Mouse (Mus musculus) heart, postnatal 0 days (tissue): ENCODE data around the gene Fabp1. TPM values are rescaled to one million over a fixed set of nuclear protein-coding genes. Genes with fewer than 3 reads are reported as not detected.

Source experiments
- ATAC-seq: fragments of 200-750 bp; cut with Nextera tagmentation; 2 replicates; pipeline ENCODE4 v1.8.0; 2017; ENCODE audit warnings: low read depth, moderate number of reproducible peaks, moderate library complexity; ENCODE audit not compliant: insufficient read depth
- DNase-seq: peaks from one replicate; pipeline ENCODE4 v3.0.0-alpha.2; 2016; ENCODE audit warnings: low spot score
- H3K27ac ChIP-seq: fragments of 300-500 bp; sonication (generic); 2 replicates; pipeline ENCODE4 v1.5.1; 2014; ENCODE audit warnings: low read depth, mild to moderate bottlenecking
- H3K27me3 ChIP-seq: fragments of 300-500 bp; sonication (generic); 2 replicates; pipeline ENCODE4 v1.6.1; 2014; ENCODE audit warnings: low read length, mixed read lengths; ENCODE audit not compliant: control insufficient read depth, insufficient read depth
- H3K36me3 ChIP-seq: fragments of 300-500 bp; sonication (generic); replicated peaks from 2 replicates; pipeline ENCODE4 v1.6.1; 2014; ENCODE audit warnings: low read length, mixed read lengths; ENCODE audit not compliant: control insufficient read depth, insufficient read depth
- H3K4me1 ChIP-seq: fragments of 300-500 bp; sonication (generic); 2 replicates; pipeline ENCODE4 v1.6.1; 2014; ENCODE audit warnings: antibody characterized with exemption; ENCODE audit not compliant: control insufficient read depth, insufficient read depth
- H3K4me2 ChIP-seq: fragments of 300-500 bp; sonication (generic); 2 replicates; pipeline ENCODE4 v1.6.1; 2014; ENCODE audit warnings: low read depth, mild to moderate bottlenecking, low read length, moderate library complexity
- H3K4me3 ChIP-seq: fragments of 300-500 bp; sonication (generic); 2 replicates; pipeline ENCODE4 v1.5.1; 2014; ENCODE audit warnings: low read depth, low read length
- H3K9ac ChIP-seq: fragments of 300-500 bp; sonication (generic); replicated peaks from 2 replicates; pipeline ENCODE4 v1.6.1; 2014; ENCODE audit warnings: low read depth, low read length, mixed read lengths
- H3K9me3 ChIP-seq: fragments of 300-500 bp; sonication (generic); replicated peaks from 2 replicates; pipeline ENCODE4 v1.6.1; 2016; ENCODE audit warnings: low read length; ENCODE audit not compliant: control insufficient read depth
- CTCF ChIP-seq: IDR thresholded peaks from 2 replicates; pipeline ENCODE4 v1.5.1; 2016; ENCODE audit warnings: antibody characterized with exemption, control low read depth, low read depth
- EP300 ChIP-seq: IDR thresholded peaks from 2 replicates; pipeline ENCODE4 v1.6.1; 2016; ENCODE audit warnings: antibody characterized with exemption, low read depth
- WGBS: fragments of 180-500 bp; shearing (Covaris S2); extraction: QIAGEN DNeasy Blood & Tissue Kit; methylation state at CpG from one replicate; pipeline ENCODE4 v1.1.7; 2014; 5-methylcytosine and 5-hydroxymethylcytosine counted together
- polyA plus RNA-seq: library from polyadenylated mRNA; unstranded; fragments of >200 nt; fragmentation: Nextera tagmentation; extraction: Ambion mirVana; gene quantifications from 2 replicates; pipeline ENCODE4 v1.2.1, GENCODE M21; 2015
- total RNA-seq: library from RNA; depleted of rRNA; stranded (reverse); fragments of >200 nt; gene quantifications from 2 replicates; pipeline ENCODE4 v1.2.3, GENCODE M21; 2014; ENCODE audit warnings: low replicate concordance

Gene Fabp1
- total and polyA plus RNA-seq, 2 experiments from 2014 or later: 0.83 TPM; not detected in 1

DNA sequence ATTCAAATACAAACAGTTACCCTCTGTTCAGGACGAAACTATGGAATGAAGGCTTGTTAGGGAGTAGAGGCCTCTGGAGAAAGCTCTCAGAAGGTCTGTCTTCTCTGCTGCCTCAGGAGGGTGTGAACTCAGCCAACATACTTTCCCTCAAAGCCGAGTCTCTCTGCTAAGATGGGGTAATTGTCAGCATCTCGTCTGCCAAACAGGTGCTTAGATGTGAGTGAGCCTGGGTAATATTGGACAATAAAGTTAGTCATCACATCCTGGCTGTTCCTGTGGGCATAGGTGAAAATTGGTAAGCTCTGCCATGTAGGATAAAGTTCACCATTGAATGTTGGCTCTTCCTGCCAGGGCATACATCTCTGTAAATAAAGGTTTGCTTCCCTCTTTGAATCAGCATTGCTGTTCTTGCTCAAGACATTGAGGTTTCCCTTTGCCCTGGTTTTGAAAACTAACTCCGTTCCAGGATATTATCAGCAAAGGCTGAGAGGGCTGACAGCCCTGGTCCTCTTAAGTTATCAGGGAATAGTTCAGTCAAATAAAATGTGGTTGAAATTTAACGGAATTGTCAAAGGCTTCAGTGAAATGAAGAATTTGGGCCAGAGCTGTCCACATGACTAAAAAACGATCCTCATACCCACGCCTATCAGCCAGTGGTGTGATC is 14.6 kb upstream of the Fabp1 start:
- Histone ChIP-seq H3K9ac (no peak overlapping the region), H3K4me3 (no peak overlapping the region), H3K9me3 (no peaks in the 10 kb centered on the region), H3K4me1 (no peaks in the 10 kb centered on the region), H3K27me3 (no peaks in the 10 kb centered on the region), H3K4me2 (no peak overlapping the region), H3K27ac (no peak overlapping the region), H3K36me3 (no peaks in the 10 kb centered on the region)
- ATAC-seq (no peak), DNase-seq (no peak)
- TF ChIP-seq EP300: no peak
- no peak for TF ChIP-seq CTCF
- 55% methylated on average over 7 of the region's 7 CpGs for WGBS

DNA sequence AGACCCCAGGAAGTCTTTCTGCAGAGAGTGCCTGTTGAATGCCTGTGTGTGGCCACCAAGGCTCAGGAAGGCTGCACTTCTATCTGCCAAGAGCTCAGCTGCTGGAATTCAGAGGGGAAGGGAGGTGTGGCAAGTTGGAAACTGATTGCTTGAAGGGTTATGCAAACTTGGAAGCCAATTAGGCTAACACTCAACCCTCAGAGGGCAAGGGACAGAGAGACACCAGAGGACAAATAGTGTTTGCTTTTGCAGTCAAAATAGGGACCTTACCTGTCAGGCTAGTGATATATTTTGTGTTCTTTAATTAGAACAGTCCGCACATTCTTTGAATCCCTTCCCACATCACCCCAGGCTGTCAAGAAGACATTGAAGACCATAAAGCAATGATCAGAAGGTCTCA is 10.0 kb upstream of the Fabp1 start:
- H3K36me3 ChIP-seq: no peaks in the 10 kb centered on the region
- no peaks in the 10 kb centered on the region for H3K4me1 ChIP-seq
- TF ChIP-seq EP300 (no peak), CTCF (no peak)
- no peaks in the 10 kb centered on the region for H3K9me3 ChIP-seq
- 50% methylated on average over 1 of the region's 1 CpGs for WGBS
- H3K27me3 ChIP-seq: no peaks in the 10 kb centered on the region
- no peak overlapping the region for H3K9ac ChIP-seq
- H3K4me2 ChIP-seq: no peak overlapping the region
- ATAC-seq: no peak
- H3K27ac ChIP-seq: no peak overlapping the region
- H3K4me3 ChIP-seq: no peak overlapping the region
- no peak for DNase-seq

DNA sequence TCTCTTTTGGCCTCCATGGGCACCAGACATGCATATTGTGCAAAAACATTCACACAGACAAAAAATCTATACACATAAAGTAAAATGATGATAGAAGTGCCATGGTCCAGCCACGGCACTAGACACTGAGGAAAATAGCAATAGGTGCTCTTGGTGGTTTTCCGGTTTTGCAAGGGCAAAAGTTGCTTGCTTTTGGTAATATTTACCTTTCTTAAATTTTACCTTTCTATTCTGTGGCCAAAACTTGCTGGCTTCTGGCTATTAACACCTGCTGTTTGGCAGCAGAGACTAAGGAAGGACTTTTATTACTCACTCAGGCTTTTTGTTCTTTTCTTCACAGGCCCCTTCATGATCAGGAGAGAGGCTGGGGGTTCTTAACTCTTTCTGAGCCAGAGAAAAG is 9.1 kb upstream of the Fabp1 start:
- no peak overlapping the region for H3K9ac ChIP-seq
- H3K4me2 ChIP-seq: no peak overlapping the region
- TF ChIP-seq EP300 (no peak), CTCF (no peak)
- no peaks in the 10 kb centered on the region for H3K9me3 ChIP-seq
- H3K4me1 ChIP-seq: no peaks in the 10 kb centered on the region
- 91% methylated on average over 2 of the region's 2 CpGs for WGBS
- H3K4me3 ChIP-seq: no peak overlapping the region
- H3K27me3 ChIP-seq: no peaks in the 10 kb centered on the region
- no peak for ATAC-seq
- H3K36me3 ChIP-seq: no peaks in the 10 kb centered on the region
- no peak for DNase-seq
- no peak overlapping the region for H3K27ac ChIP-seq

GRCm38 (mm10) chr6:71193151-71193740 is 6.4 kb upstream of the Fabp1 start:
- H3K4me3 ChIP-seq: no peak overlapping the region
- no peak for ATAC-seq
- TF ChIP-seq EP300: no peak
- no peak for TF ChIP-seq CTCF
- H3K27ac ChIP-seq: no peak overlapping the region
- no peaks in the 10 kb centered on the region for H3K9me3 ChIP-seq
- no peaks in the 10 kb centered on the region for H3K27me3 ChIP-seq
- no peak for DNase-seq
- WGBS: 78% methylated on average over 6 of the region's 6 CpGs
- H3K4me1 ChIP-seq: 0 out of 2 replicates have a peak, but pooled peaks cover 4% of the 10 kb centered on the region
- H3K4me2 ChIP-seq: no peak overlapping the region
- no peaks in the 10 kb centered on the region for H3K36me3 ChIP-seq
- H3K9ac ChIP-seq: no peak overlapping the region

- Histone ChIP-seq H3K9ac (no peak overlapping the region), H3K36me3 (no peaks in the 10 kb centered on the region), H3K27ac (no peak overlapping the region), H3K27me3 (no peaks in the 10 kb centered on the region), H3K4me1 (0 out of 2 replicates have a peak, but pooled peaks cover 4% of the 10 kb centered on the region), H3K4me3 (no peak overlapping the region), H3K9me3 (no peaks in the 10 kb centered on the region), H3K4me2 (no peak overlapping the region)
- ATAC-seq (no peak), DNase-seq (no peak)
- TF ChIP-seq CTCF (no peak), EP300 (no peak)
Observed at GRCm38 (mm10) chr6:71196107-71196506, 3.5 kb upstream of the Fabp1 start.
